Mouse (Mus musculus): Measurements from ENCODE around the gene Krtap17-1.

Gene Krtap17-1

DNA sequence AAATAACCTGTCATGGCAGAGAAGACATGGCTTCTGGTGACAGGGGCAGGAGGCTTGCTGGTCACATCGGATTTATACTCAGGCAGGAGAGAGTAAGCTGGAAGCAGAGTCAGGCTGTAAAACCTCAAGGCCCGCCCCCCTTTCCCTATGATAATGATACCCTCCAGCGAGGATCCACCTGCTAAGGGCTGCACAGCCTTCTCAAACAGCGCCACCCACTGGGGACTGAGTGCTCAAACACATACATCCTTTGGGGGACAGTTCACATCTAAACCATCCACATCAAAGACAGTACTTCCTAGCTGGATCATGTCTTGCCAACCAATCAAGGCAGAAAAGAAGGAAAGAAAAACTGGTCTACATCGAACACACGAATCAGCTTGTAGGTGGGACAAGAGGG lies 29.6 kb downstream of the Krtap17-1 start:
- no peak for DNase-seq (ENCODE audit: low spot score)

DNA sequence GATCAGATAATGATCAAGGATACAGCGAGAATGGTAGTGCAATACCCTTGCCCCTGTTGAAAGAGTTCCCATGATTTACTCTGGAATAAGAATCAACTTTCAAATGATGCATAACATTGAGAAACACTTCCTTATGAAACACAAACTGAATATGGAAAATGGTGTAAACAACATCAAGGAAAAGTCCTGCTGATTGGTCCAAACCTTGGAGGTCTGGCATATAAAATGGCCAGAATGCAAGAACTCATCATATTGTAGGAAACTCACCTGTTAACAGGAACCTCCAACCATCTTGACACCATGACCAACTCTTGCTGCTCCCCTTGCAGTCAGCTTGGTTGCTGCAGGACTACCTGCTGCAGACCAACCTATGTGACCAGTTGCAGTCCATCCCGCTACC lies 45.6 kb downstream of the Krtap17-1 start, which contains the start of gene Krtap9-5:
Krtap9-5 (plus strand) TSS at position 301 of the 400 bp plus-strand sequence.
- DNase-seq (ENCODE audit: low spot score) = no peak
